Mouse (Mus musculus): ENCODE measurements at regions not wholly inside any gene's neighbourhood (a gene's known extent, or its start where the extent isn't known, plus 50 kb on each side); places are given as distances from the start of the nearest gene placed in this dataset.
A peak's percentile ranks its signal among the peaks of the same experiment; 100 is the strongest.

DNA sequence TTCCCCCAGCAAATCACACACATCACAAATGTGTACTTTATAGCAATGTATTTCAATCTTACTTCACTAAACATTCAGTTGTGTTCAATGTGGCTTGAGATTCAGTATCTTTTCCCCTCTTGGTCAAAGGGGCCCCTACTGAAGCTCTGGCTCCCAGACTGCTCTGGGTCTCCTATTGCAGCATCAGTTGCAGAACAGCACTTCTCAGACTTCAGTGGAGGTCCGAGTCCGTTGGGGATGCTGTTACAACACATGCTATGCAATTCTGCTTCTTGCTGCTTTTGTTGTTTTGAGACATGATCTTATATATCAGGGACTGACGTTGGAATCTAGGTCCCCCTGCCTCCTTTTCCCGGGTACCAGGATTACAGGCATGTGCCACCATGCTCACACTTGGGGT, 64.1 kb upstream of the Tmem178 start:
- H3K4me1 ChIP-seq (ENCODE audit: control insufficient read depth, insufficient read depth, low read length): peaks cover 12% of the 10 kb centered on the region
- no peak overlapping the region for H3K4me3 ChIP-seq (replicated peaks; ENCODE audit: insufficient read depth, low read depth, low read length)
- TF ChIP-seq POLR2A (IDR thresholded peaks at IDR 0.05; ENCODE audit: borderline replicate concordance, insufficient read depth, low read length): no peak
- no peak for TF ChIP-seq CTCF (IDR thresholded peaks at IDR 0.05; ENCODE audit: borderline replicate concordance, insufficient read depth, low read depth, low read length)
- no peak for DNase-seq
- no peak overlapping the region for H3K27ac ChIP-seq (ENCODE audit: insufficient read depth, low read length)
- 95% methylated on average over 4 of the region's 4 CpGs for WGBS
- H3K27me3 ChIP-seq (ENCODE audit: control insufficient read depth, insufficient read depth, low read length): no peaks in the 10 kb centered on the region; the same call in 1 of the 2 replicates

DNA sequence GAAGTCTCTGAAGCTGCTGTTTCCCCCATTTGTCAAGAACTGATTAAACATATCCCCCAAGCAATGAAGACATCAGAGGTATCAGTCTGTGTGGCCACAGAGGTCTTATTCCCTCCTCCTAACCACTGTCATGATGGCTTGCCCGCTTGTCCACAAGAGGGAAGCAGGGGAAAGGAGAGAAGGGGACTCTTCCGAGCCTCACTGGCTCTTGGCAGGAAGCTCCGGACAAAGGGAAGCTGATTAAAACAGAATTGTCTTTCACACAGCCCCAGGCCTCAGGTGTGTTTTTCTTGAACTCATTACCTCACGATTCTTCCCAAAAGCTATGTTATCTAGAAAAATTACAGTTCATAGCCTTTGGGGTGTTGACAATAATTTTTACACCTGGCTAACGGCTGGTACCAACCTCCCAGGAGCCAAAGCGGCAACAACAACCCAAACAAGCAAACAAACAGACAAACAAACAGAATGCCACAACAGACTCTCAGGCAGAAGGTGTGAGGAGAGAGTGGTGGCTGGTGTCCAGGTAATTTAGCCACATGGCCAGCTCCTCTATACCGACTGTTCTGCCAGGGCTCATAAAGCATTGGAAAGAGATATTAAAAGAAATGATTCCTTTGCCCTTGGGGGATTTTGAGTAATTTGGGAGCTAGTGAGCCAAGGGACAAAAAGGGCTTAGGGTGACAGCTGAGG, 68.9 kb upstream of the Tmem178 start:
- peak overlapping the region; percentile 83 for H3K27ac ChIP-seq (ENCODE audit: insufficient read depth, low read length)
- 5% methylated on average over 7 of the region's 7 CpGs for WGBS

DNA sequence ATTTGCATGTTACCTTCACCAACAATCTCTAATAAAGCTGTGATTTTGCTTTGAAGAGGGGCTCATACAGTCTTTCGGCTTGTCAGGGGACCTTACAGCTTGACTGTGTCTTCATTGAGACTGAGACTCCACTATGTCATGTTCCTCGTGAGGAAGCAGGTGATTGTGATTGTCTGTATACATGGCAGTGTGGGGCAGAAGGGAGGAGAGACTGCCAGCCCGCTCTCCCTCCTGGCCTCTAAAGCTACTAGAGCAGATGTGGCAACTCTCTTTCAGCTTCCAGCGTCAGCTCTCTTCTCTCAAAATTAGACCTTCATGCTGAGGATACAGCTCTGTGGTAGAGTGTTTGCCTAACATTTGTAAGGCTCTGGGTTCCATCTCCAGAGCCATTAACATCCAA, 73.5 kb upstream of the Tmem178 start:
- Histone ChIP-seq H3K27ac (ENCODE audit: insufficient read depth, low read length) (no peak overlapping the region), H3K4me3 (replicated peaks; ENCODE audit: insufficient read depth, low read depth, low read length) (no peak overlapping the region), H3K4me1 (ENCODE audit: control insufficient read depth, insufficient read depth, low read length) (peaks cover 9% of the 10 kb centered on the region; the same call in 1 of the 2 replicates), H3K27me3 (ENCODE audit: control insufficient read depth, insufficient read depth, low read length) (no peaks in the 10 kb centered on the region)
- WGBS: 67% methylated on average over 4 of the region's 4 CpGs
- DNase-seq: no peak
- TF ChIP-seq POLR2A (IDR thresholded peaks at IDR 0.05; ENCODE audit: borderline replicate concordance, insufficient read depth, low read length) (no peak), CTCF (IDR thresholded peaks at IDR 0.05; ENCODE audit: borderline replicate concordance, insufficient read depth, low read depth, low read length) (no peak)

More for the DNA sequence above, 68.9 kb upstream of the Tmem178 start:
- Histone ChIP-seq H3K27me3 (ENCODE audit: control insufficient read depth, insufficient read depth, low read length) (no peaks in the 10 kb centered on the region; the same call in 1 of the 2 replicates), H3K4me1 (ENCODE audit: control insufficient read depth, insufficient read depth, low read length) (peaks cover 16% of the 10 kb centered on the region), H3K4me3 (replicated peaks; ENCODE audit: insufficient read depth, low read depth, low read length) (peak overlapping the region; percentile 2)
- TF ChIP-seq POLR2A (IDR thresholded peaks at IDR 0.05; ENCODE audit: borderline replicate concordance, insufficient read depth, low read length): no peak
- TF ChIP-seq CTCF (IDR thresholded peaks at IDR 0.05; ENCODE audit: borderline replicate concordance, insufficient read depth, low read depth, low read length): peak; percentile 78
- peak; percentile 82 to 88 for DNase-seq

DNA sequence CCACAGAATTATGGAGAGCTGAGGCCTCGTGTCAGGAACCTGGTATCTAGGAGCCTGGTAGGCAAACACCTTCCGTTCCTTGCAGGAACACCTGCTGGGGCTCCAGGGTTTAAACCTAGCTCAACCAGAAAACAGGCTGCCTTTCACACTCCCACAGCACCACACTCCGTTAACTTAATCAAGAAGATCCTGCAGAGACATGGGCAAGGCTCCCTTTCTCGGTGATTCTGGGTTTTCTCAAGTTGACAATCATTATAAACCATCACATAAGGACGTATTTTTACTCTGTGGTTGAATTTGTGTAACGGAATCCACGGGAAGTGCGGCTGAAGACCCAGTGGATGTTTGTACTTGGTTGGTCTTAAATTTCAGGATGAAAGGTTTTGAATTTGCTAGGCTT, 82.1 kb upstream of the Tmem178 start:
- Histone ChIP-seq H3K27me3 (ENCODE audit: control insufficient read depth, insufficient read depth, low read length) (no peaks in the 10 kb centered on the region), H3K27ac (ENCODE audit: insufficient read depth, low read length) (no peak overlapping the region), H3K4me1 (ENCODE audit: control insufficient read depth, insufficient read depth, low read length) (no peaks in the 10 kb centered on the region), H3K4me3 (replicated peaks; ENCODE audit: insufficient read depth, low read depth, low read length) (no peak overlapping the region)
- 87% methylated on average over 8 of the region's 8 CpGs for WGBS
- TF ChIP-seq POLR2A (IDR thresholded peaks at IDR 0.05; ENCODE audit: borderline replicate concordance, insufficient read depth, low read length) (no peak), CTCF (IDR thresholded peaks at IDR 0.05; ENCODE audit: borderline replicate concordance, insufficient read depth, low read depth, low read length) (no peak)
- DNase-seq: peak in 1 of 2 experiments; percentile 1

DNA sequence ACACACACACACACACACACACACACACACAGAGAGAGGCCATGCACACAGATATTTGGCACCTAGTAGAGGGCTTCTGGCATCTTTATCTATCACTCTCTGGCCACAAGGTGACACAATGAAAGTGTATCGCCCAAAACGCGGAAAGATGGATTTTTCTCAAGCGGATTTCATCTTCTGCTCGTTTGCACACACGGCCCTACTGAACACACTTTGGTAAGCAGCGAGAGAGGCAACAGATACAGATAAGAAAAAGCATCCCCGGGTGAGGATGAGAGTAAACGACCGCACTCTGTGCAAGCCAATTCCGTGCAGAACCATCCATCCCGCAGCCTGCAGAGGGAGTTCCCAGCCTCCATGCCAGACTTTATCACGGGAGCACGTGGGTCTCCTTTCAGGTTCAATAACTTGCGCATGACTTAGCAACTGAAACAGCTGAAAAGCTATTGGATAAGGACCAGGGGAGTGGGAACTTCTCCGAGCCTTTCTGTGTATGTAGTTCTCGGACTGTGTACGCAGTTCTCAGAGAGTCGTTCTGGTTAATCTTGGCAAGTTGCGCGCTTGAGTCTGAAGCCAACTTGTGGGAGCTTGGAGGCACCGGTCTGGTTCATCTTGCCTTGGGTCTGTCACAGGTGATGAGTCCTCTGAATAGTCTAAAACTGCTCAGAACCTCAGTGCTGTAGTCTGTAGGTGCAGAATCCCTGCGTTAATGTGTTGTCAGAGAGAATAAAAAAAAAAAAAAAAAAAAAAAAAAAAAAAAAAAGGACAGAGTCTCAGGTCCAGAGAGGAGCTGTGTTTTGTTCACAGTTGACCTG, 97.2 kb upstream of the Tmem178 start:
- TF ChIP-seq POLR2A (IDR thresholded peaks at IDR 0.05; ENCODE audit: borderline replicate concordance, insufficient read depth, low read length) (peak; percentile 15; the same call in 1 of the 2 replicates), CTCF (IDR thresholded peaks at IDR 0.05; ENCODE audit: borderline replicate concordance, insufficient read depth, low read depth, low read length) (peak; percentile 35; the same call in 1 of the 2 replicates)
- Histone ChIP-seq H3K4me3 (replicated peaks; ENCODE audit: insufficient read depth, low read depth, low read length) (peak overlapping the region; percentile 47), H3K4me1 (ENCODE audit: control insufficient read depth, insufficient read depth, low read length) (peaks cover 8% of the 10 kb centered on the region; the same call in 1 of the 2 replicates), H3K27me3 (ENCODE audit: control insufficient read depth, insufficient read depth, low read length) (no peaks in the 10 kb centered on the region), H3K27ac (ENCODE audit: insufficient read depth, low read length) (peak overlapping the region; percentile 81)
- WGBS: 9% methylated on average over 23 of the region's 23 CpGs
- DNase-seq: peak; percentile 74 to 76

DNA sequence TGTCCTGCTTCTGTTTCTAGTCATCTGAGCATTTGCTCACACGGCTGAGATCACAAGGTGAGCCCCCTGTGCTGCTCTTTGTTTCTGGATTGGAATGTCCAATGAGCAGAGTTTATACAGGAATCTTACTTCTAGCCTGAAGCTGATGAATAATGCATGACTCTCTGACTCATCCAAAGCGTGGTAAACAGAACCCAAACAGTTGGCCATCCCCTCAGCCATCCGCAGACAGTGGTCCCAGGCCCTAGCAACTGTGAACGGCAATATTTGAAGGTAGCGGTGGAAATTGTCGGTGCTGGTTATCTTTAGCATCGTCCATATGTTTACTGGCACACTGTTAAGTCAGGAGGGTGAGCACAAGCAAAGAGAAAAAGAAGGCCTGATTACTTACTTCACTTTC, 99.1 kb upstream of the Tmem178 start:
- TF ChIP-seq CTCF (IDR thresholded peaks at IDR 0.05; ENCODE audit: borderline replicate concordance, insufficient read depth, low read depth, low read length): no peak
- TF ChIP-seq POLR2A (IDR thresholded peaks at IDR 0.05; ENCODE audit: borderline replicate concordance, insufficient read depth, low read length): no peak
- peaks cover 8% of the 10 kb centered on the region; the same call in 1 of the 2 replicates for H3K4me1 ChIP-seq (ENCODE audit: control insufficient read depth, insufficient read depth, low read length)
- no peaks in the 10 kb centered on the region for H3K27me3 ChIP-seq (ENCODE audit: control insufficient read depth, insufficient read depth, low read length)
- H3K4me3 ChIP-seq (replicated peaks; ENCODE audit: insufficient read depth, low read depth, low read length): no peak overlapping the region
- no peak overlapping the region for H3K27ac ChIP-seq (ENCODE audit: insufficient read depth, low read length)
- WGBS: 39% methylated on average over 7 of the region's 7 CpGs
- DNase-seq: no peak

DNA sequence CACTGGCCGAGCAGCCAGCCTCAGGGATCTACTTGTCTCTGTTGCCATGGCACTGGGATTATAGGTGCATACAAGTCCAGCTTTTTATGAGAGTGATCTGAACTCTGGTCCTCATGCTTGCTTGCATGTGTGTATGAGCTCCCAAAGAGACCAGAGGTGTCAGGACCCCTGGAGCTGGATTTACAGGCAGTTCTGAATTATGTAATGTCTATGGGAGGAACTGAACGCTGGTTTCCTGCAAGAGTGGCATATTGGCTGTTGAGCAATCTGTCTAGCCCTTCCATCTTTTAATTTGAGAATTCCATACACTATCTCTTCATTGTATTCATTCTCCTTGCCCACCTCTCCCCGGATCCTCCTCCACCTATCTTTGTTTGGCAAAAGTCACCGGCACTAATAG, 102.5 kb upstream of the Tmem178 start:
- H3K27ac ChIP-seq (ENCODE audit: insufficient read depth, low read length): no peak overlapping the region
- H3K4me3 ChIP-seq (replicated peaks; ENCODE audit: insufficient read depth, low read depth, low read length): no peak overlapping the region
- TF ChIP-seq CTCF (IDR thresholded peaks at IDR 0.05; ENCODE audit: borderline replicate concordance, insufficient read depth, low read depth, low read length) (no peak), POLR2A (IDR thresholded peaks at IDR 0.05; ENCODE audit: borderline replicate concordance, insufficient read depth, low read length) (no peak)
- H3K27me3 ChIP-seq (ENCODE audit: control insufficient read depth, insufficient read depth, low read length): no peaks in the 10 kb centered on the region
- no peak for DNase-seq
- peaks cover 8% of the 10 kb centered on the region; the same call in 1 of the 2 replicates for H3K4me1 ChIP-seq (ENCODE audit: control insufficient read depth, insufficient read depth, low read length)
- 93% methylated on average over 4 of the region's 4 CpGs for WGBS
